Mouse (Mus musculus) CH12.LX (cell line): ENCODE data around the gene Ggps1. TPM values are rescaled to one million over a fixed set of nuclear protein-coding genes. Genes with fewer than 3 reads are reported as not detected.
A peak's percentile ranks its signal among the peaks of the same experiment; 100 is the strongest.

Experiments used
- DNase-seq: peaks from one replicate; pipeline ENCODE4 v3.0.0-alpha.2; 2013; ENCODE audit errors: extremely low read depth
- H3K27ac ChIP-seq: 2 replicates; pipeline ENCODE4 v1.5.1; 2012; ENCODE audit warnings: low read depth, mild to moderate bottlenecking, control low read depth, moderate library complexity; ENCODE audit not compliant: insufficient read depth
- H3K27me3 ChIP-seq: replicated peaks from 2 replicates; pipeline ENCODE3; 2012; ENCODE audit warnings: inconsistent platforms
- H3K36me3 ChIP-seq, 2 experiments: replicated peaks in 1 of 2; 2 replicates each; pipeline versions ENCODE3 to v1.6.1; 2012; ENCODE audit warnings: inconsistent platforms in 1 of 2, low read length in 1 of 2, mild to moderate bottlenecking in 1 of 2, mixed read lengths in 1 of 2, moderate library complexity in 1 of 2; ENCODE audit not compliant: control insufficient read depth in 1 of 2, insufficient read depth in 1 of 2
- H3K4me1 ChIP-seq, 2 experiments: 2 replicates each; pipeline ENCODE4 v1.6.1; 2012; ENCODE audit warnings: inconsistent platforms in 1 of 2, moderate library complexity in 1 of 2; ENCODE audit not compliant: insufficient read depth in 2 of 2, control insufficient read depth in 1 of 2
- H3K4me2 ChIP-seq: 2 replicates; pipeline ENCODE4 v1.6.1; 2012; ENCODE audit warnings: low read depth, mild to moderate bottlenecking, control low read depth; ENCODE audit not compliant: poor library complexity, insufficient read depth, severe bottlenecking
- H3K4me3 ChIP-seq, 3 experiments: fragments of 150-350 bp in 1 of 3; sonication (generic) in 1 of 3; replicated peaks in 1 of 3; 2 replicates each; pipeline versions ENCODE3 to v1.5.1; 2011 to 2012; ENCODE audit warnings: low read depth in 2 of 3, low read length in 2 of 3, mild to moderate bottlenecking in 2 of 3, moderate library complexity in 2 of 3, control low read depth in 1 of 3, improper control_type of control experiment in 1 of 3, inconsistent platforms in 1 of 3, mixed read lengths in 1 of 3; ENCODE audit not compliant: poor library complexity in 1 of 3
- H3K79me2 ChIP-seq: replicated peaks from 2 replicates; pipeline ENCODE4 v1.6.1; 2012; ENCODE audit warnings: mild to moderate bottlenecking, moderate library complexity; ENCODE audit not compliant: control insufficient read depth, poor library complexity, insufficient read depth, severe bottlenecking; ENCODE audit errors: extremely low read depth
- H3K9ac ChIP-seq: 2 replicates; pipeline ENCODE4 v1.6.1; 2012; ENCODE audit warnings: low read depth, mild to moderate bottlenecking, control low read depth, moderate library complexity; ENCODE audit not compliant: insufficient read depth
- H3K9me3 ChIP-seq: replicated peaks from 2 replicates; pipeline ENCODE3; 2012; ENCODE audit warnings: low read length, inconsistent platforms, mixed read lengths
- BHLHE40 ChIP-seq: IDR thresholded peaks from 2 replicates; pipeline ENCODE4 v1.6.1; 2011; ENCODE audit warnings: mild to moderate bottlenecking, low read depth, low read length, improper control_type of control experiment
- CHD1 ChIP-seq: IDR thresholded peaks from 2 replicates; pipeline ENCODE4 v1.6.1; 2012; ENCODE audit warnings: low read depth, low read length, improper control_type of control experiment, inconsistent platforms
- CHD2 ChIP-seq: IDR thresholded peaks from 2 replicates; pipeline ENCODE4 v1.6.1; 2011; ENCODE audit warnings: low read length, improper control_type of control experiment
- CTCF ChIP-seq, 2 experiments: IDR thresholded peaks in 1 of 2; conservative IDR thresholded peaks in 1 of 2; 2 replicates each; pipeline ENCODE4 v1.5.1; 2011 to 2012; ENCODE audit warnings: low read depth in 2 of 2, low read length in 2 of 2, improper control_type of control experiment in 1 of 2, inconsistent platforms in 1 of 2, mild to moderate bottlenecking in 1 of 2, moderate library complexity in 1 of 2
- E2F4 ChIP-seq: IDR thresholded peaks from 2 replicates; pipeline ENCODE4 v1.6.1; 2011; ENCODE audit warnings: low read depth, low read length, improper control_type of control experiment; ENCODE audit not compliant: insufficient replicate concordance
- ELF1 ChIP-seq: IDR thresholded peaks from 2 replicates; pipeline ENCODE4 v1.6.1; 2014; ENCODE audit warnings: low read depth, mild to moderate bottlenecking, inconsistent platforms, low read length, improper control_type of control experiment
- EP300 ChIP-seq: IDR thresholded peaks from 2 replicates; pipeline ENCODE4 v1.6.1; 2011; ENCODE audit warnings: low read length, improper control_type of control experiment
- ETS1 ChIP-seq: conservative IDR thresholded peaks from 2 replicates; pipeline ENCODE4 v1.6.1; 2012; ENCODE audit warnings: low read depth, mild to moderate bottlenecking, inconsistent platforms, low read length, improper control_type of control experiment, moderate library complexity
- GABPA ChIP-seq: IDR thresholded peaks from 2 replicates; pipeline ENCODE4 v1.6.1; 2012; ENCODE audit warnings: low read depth, low read length, improper control_type of control experiment, inconsistent platforms; ENCODE audit not compliant: insufficient replicate concordance
- HCFC1 ChIP-seq: IDR thresholded peaks from 2 replicates; pipeline ENCODE4 v1.6.1; 2012; ENCODE audit warnings: low read depth, mild to moderate bottlenecking, inconsistent platforms, low read length, improper control_type of control experiment
- IRF4 ChIP-seq: IDR thresholded peaks from 2 replicates; pipeline ENCODE4 v1.6.1; 2014; ENCODE audit warnings: low read depth, mild to moderate bottlenecking, inconsistent platforms, low read length, improper control_type of control experiment
- JUN ChIP-seq: IDR thresholded peaks from 2 replicates; pipeline ENCODE4 v1.6.1; 2011; ENCODE audit warnings: low read depth, mild to moderate bottlenecking, low read length, improper control_type of control experiment, moderate library complexity; ENCODE audit not compliant: insufficient read depth
- JUND ChIP-seq: conservative IDR thresholded peaks from 2 replicates; pipeline ENCODE4 v1.6.1; 2011; ENCODE audit warnings: low read depth, low read length, improper control_type of control experiment
- KAT2A ChIP-seq: IDR thresholded peaks from 2 replicates; pipeline ENCODE4 v1.6.1; 2012; ENCODE audit warnings: low read length, improper control_type of control experiment, inconsistent platforms; ENCODE audit not compliant: insufficient replicate concordance
- MAFK ChIP-seq: IDR thresholded peaks from 2 replicates; pipeline ENCODE4 v1.6.1; 2011; ENCODE audit warnings: low read length, improper control_type of control experiment; ENCODE audit not compliant: insufficient replicate concordance
- MAX ChIP-seq: IDR thresholded peaks from 2 replicates; pipeline ENCODE4 v1.6.1; 2011; ENCODE audit warnings: low read length, improper control_type of control experiment
- MAZ ChIP-seq: IDR thresholded peaks from 2 replicates; pipeline ENCODE4 v1.6.1; 2012; ENCODE audit warnings: low read depth, mild to moderate bottlenecking, inconsistent platforms, low read length, improper control_type of control experiment, moderate library complexity
- MEF2A ChIP-seq: IDR thresholded peaks from 2 replicates; pipeline ENCODE4 v1.6.1; 2014; ENCODE audit warnings: low read depth, mild to moderate bottlenecking, inconsistent platforms, low read length, improper control_type of control experiment, borderline replicate concordance
- MXI1 ChIP-seq: IDR thresholded peaks from 2 replicates; pipeline ENCODE4 v1.6.1; 2011; ENCODE audit warnings: mild to moderate bottlenecking, low read depth, low read length, improper control_type of control experiment
- MYC ChIP-seq: IDR thresholded peaks from 2 replicates; pipeline ENCODE4 v1.6.1; 2011; ENCODE audit warnings: low read depth, mild to moderate bottlenecking, improper control_type of control experiment, low read length
- NELFE ChIP-seq: IDR thresholded peaks from 2 replicates; pipeline ENCODE4 v1.6.1; 2011; ENCODE audit warnings: low read depth, low read length, improper control_type of control experiment
- NRF1 ChIP-seq: IDR thresholded peaks from 2 replicates; pipeline ENCODE4 v1.6.1; 2014; ENCODE audit warnings: low read depth, mild to moderate bottlenecking, inconsistent platforms, low read length, improper control_type of control experiment, moderate library complexity
- PAX5 ChIP-seq: IDR thresholded peaks from 2 replicates; pipeline ENCODE4 v1.6.1; 2012; ENCODE audit warnings: low read length, inconsistent platforms, mixed read lengths
- POLR2A ChIP-seq: IDR thresholded peaks from 2 replicates; pipeline ENCODE4 v1.6.1; 2011; ENCODE audit warnings: low read depth, mild to moderate bottlenecking, improper control_type of control experiment, low read length
- POLR2AphosphoS2 ChIP-seq: IDR thresholded peaks from 2 replicates; pipeline ENCODE4 v1.6.1; 2011; ENCODE audit warnings: low read depth, low read length, improper control_type of control experiment
- RAD21 ChIP-seq: IDR thresholded peaks from 2 replicates; pipeline ENCODE4 v1.6.1; 2011; ENCODE audit warnings: low read depth, mild to moderate bottlenecking, low read length, improper control_type of control experiment, moderate library complexity
- RCOR1 ChIP-seq: conservative IDR thresholded peaks from 2 replicates; pipeline ENCODE4 v1.6.1; 2012; ENCODE audit warnings: low read depth, mild to moderate bottlenecking, inconsistent platforms, low read length, improper control_type of control experiment
- SIN3A ChIP-seq: IDR thresholded peaks from 2 replicates; pipeline ENCODE4 v1.6.1; 2012; ENCODE audit warnings: low read length, improper control_type of control experiment, inconsistent platforms
- SMC3 ChIP-seq: IDR thresholded peaks from 2 replicates; pipeline ENCODE4 v1.6.1; 2011; ENCODE audit warnings: low read depth, low read length, improper control_type of control experiment
- TBP ChIP-seq: conservative IDR thresholded peaks from 2 replicates; pipeline ENCODE4 v1.6.1; 2011; ENCODE audit warnings: low read depth, low read length, improper control_type of control experiment
- TCF12 ChIP-seq: IDR thresholded peaks from 2 replicates; pipeline ENCODE4 v1.6.1; 2014; ENCODE audit warnings: low read depth, mild to moderate bottlenecking, inconsistent platforms, low read length, improper control_type of control experiment
- UBTF ChIP-seq: IDR thresholded peaks from 2 replicates; pipeline ENCODE4 v1.6.1; 2012; ENCODE audit warnings: low read depth, mild to moderate bottlenecking, inconsistent platforms, low read length, improper control_type of control experiment, moderate library complexity
- USF1 ChIP-seq: IDR thresholded peaks from 2 replicates; pipeline ENCODE4 v1.6.1; 2014; ENCODE audit warnings: low read depth, mild to moderate bottlenecking, inconsistent platforms, low read length, improper control_type of control experiment
- USF2 ChIP-seq: conservative IDR thresholded peaks from 2 replicates; pipeline ENCODE4 v1.6.1; 2011; ENCODE audit warnings: low read depth, low read length, improper control_type of control experiment
- ZC3H11A ChIP-seq: IDR thresholded peaks from 2 replicates; pipeline ENCODE4 v1.6.1; 2012; ENCODE audit warnings: low read depth, mild to moderate bottlenecking, inconsistent platforms, low read length, improper control_type of control experiment
- ZKSCAN1 ChIP-seq: IDR thresholded peaks from 2 replicates; pipeline ENCODE4 v1.6.1; 2012; ENCODE audit warnings: low read depth, inconsistent platforms, low read length, improper control_type of control experiment, borderline replicate concordance
- ZNF384 ChIP-seq: IDR thresholded peaks from 2 replicates; pipeline ENCODE4 v1.6.1; 2012; ENCODE audit warnings: low read depth, low read length, improper control_type of control experiment, inconsistent platforms
- dilution Hi-C: fragments of 300-500 bp; cut with MboI; formaldehyde crosslinking; loops from 2 replicates; pipeline ENCODE4 v1.14.3; 2020; ENCODE audit warnings: low sequenced_read_pairs; ENCODE audit not compliant: extremely low pct_unique_long_range_greater_than_20kb, extremely low pct_ligation_motif_present
- in situ Hi-C: fragments of 300-500 bp; cut with MboI; formaldehyde crosslinking; loops from 3 replicates; pipeline ENCODE4 v1.14.3; 2019; ENCODE audit warnings: low sequenced_read_pairs, low pct_ligation_motif_present, low pct_unique_long_range_greater_than_20kb, mixed read lengths
- polyA plus RNA-seq: library from polyadenylated mRNA; unstranded; fragments of >175 nt; gene quantifications from 2 replicates; pipeline ENCODE4 v1.2.1, GENCODE M21; 2012; ENCODE audit warnings: low read depth; ENCODE audit not compliant: insufficient read length
- total RNA-seq, 2 experiments: library from RNA; depleted of rRNA; stranded (reverse); fragments of 300-350 nt in 1 of 2; fragments of >200 nt in 1 of 2; gene quantifications; 2 replicates each; pipeline ENCODE4 v1.2.3; 2012 to 2014

The Ggps1 gene
- total RNA-seq (2012; rRNA removed), result 21.6 and 21.9 TPM in 2 replicates
- total RNA-seq (2014; rRNA removed), result 48.7 and 53.8 TPM in 2 replicates
- polyA plus RNA-seq, result 27.5 and 38.0 TPM in 2 replicates

DNA sequence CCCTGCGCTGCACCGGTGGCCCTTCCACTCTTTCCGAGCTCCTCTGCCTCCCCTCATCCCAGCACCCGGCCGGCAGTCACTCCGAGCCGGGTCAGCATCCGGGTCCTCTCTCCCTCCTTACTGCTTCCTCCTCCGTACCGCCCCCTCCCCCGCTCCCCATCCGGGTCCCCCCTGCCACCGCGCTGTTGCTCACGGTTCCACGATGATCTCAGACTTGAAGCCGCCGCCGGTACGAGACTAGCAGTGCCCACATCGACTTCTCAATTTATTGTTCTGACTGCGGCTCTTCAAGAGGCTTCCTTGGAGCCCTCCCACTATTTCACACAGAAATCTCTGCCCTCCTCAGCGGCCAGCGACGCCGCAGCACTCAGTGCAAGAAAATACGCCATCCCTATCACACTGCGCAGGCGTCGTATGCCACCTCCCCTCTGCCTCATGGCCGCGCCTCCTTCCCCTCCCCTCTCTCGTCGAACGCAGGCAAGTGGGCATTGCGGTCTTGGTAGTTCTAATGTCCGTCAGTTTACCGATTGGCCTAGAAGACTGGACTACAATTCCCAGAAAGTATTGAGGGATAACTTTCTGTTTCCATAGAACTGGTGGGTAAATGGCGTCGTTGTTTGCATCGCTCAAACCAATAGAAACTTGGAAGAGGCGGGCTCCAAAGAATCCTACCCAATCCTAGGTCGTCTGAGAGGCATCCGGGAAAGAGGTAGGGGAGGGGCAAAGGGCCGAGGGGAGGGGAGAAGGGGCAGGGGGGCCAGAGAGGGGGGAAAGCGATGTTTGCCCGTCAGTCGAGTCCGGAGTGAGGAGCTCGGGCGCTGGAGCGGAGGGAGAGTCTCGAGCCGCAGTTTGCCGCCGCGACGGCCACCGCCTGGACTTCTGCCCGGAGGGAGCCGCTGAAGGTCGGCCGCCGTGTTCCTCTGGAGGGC, at the start of gene Ggps1, which contains the start of gene Arid4b:
TSS of gene Ggps1 (minus strand) at position 476 of the 929 bp plus-strand sequence.
TSS of gene Arid4b (plus strand) at position 220 of the 929 bp plus-strand sequence.
- dilution Hi-C loops (no loop called here), in situ Hi-C loops (no loop called here)
- H3K36me3 ChIP-seq, result peaks cover 3 to 24% of the 10 kb centered on the region in 2 experiments
- H3K27me3 ChIP-seq, result no peaks in the 10 kb centered on the region
- H3K9me3 ChIP-seq, result no peaks in the 10 kb centered on the region
- peak within 1 kb of the TSS; percentile 95 for H3K9ac ChIP-seq
- H3K27ac ChIP-seq, result peak within 1 kb of the TSS; percentile 83
- peak; percentile 98 for DNase-seq
- peak within 1 kb of the TSS; percentile 95 for H3K4me2 ChIP-seq
- H3K4me3 ChIP-seq, result peak within 1 kb of the TSS; percentile 69 to 94 (median 88)
- H3K4me1 ChIP-seq, result peaks cover 4 to 39% of the 10 kb centered on the region in 2 experiments
- H3K79me2 ChIP-seq, result peaks cover 56% of the 10 kb centered on the region
- TF ChIP-seq MAFK, result no peak
- no peak for TF ChIP-seq JUN
- no peak for TF ChIP-seq ZC3H11A
- TF ChIP-seq SIN3A, result peak; percentile 20; the same call in 1 of the 2 replicates
- TF ChIP-seq MXI1, result peak; percentile 34; the same call in 1 of the 2 replicates
- TF ChIP-seq NELFE, result peak; percentile 74
- TF ChIP-seq CTCF (conservative IDR thresholded peaks at IDR 0.05 in 1 of 2, IDR thresholded peaks at IDR 0.05 in 1 of 2; ENCODE audit: low read depth in 2 of 2, low read length in 2 of 2), result no peak
- no peak for TF ChIP-seq CHD1
- peak; percentile 49 for TF ChIP-seq MAX
- no peak for TF ChIP-seq ZNF384
- TF ChIP-seq MEF2A, result no peak
- no peak for TF ChIP-seq USF1
- TF ChIP-seq UBTF, result no peak
- peak; percentile 71 for TF ChIP-seq POLR2A
- TF ChIP-seq EP300, result no peak
- TF ChIP-seq PAX5, result no peak
- peak; percentile 45; the same call in 1 of the 2 replicates for TF ChIP-seq POLR2AphosphoS2
- no peak for TF ChIP-seq TBP
- peak; percentile 34; the same call in 1 of the 2 replicates for TF ChIP-seq MYC
- TF ChIP-seq CHD2, result peak; percentile 71
- TF ChIP-seq NRF1, result peak; percentile 88
- TF ChIP-seq MAZ, result peak; percentile 97
- TF ChIP-seq ETS1, result no peak
- TF ChIP-seq TCF12, result peak; percentile 77
- 0 out of 2 replicates have a peak, but pooled peaks have one; percentile 19 for TF ChIP-seq IRF4
- TF ChIP-seq JUND, result no peak
- no peak for TF ChIP-seq ZKSCAN1
- TF ChIP-seq BHLHE40, result no peak
- no peak for TF ChIP-seq RAD21
- no peak for TF ChIP-seq SMC3
- TF ChIP-seq E2F4, result no peak
- TF ChIP-seq ELF1, result peak; percentile 63
- TF ChIP-seq HCFC1, result peak; percentile 94
- peak; percentile 92; the same call in 1 of the 2 replicates for TF ChIP-seq KAT2A
- peak; percentile 43; the same call in 1 of the 2 replicates for TF ChIP-seq GABPA
- TF ChIP-seq RCOR1, result no peak
- TF ChIP-seq USF2, result no peak
